Mouse (Mus musculus): Measurements from ENCODE around the gene Tmem100. TPM values are rescaled to one million over a fixed set of nuclear protein-coding genes. Genes with fewer than 3 reads are reported as not detected.
A peak's percentile ranks its signal among the peaks of the same experiment; 100 is the strongest.

Gene Tmem100
- total RNA-seq, 2 experiments from 2014 or later, result 9.8 to 15.2 TPM

DNA sequence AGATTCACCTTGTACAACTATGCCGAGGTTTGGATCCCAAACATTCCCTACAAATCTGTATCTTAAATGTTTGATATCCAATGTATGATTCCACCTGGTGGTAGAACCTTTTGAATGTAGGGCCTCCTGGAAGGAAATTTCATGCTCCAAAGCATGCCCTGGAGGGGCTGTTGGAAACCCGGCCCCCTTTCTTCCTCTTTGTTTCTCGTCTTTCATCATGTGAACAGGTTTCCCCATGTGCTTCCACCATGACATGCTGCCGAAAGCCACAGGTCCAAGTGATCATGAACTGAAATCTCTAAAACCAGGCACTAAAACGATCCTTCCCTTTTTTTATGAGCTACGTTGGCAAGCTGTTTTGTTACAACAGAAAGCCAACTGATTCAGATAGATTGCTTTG is 16.5 kb upstream of the Tmem100 start:
- DNase-seq, result no peak

DNA sequence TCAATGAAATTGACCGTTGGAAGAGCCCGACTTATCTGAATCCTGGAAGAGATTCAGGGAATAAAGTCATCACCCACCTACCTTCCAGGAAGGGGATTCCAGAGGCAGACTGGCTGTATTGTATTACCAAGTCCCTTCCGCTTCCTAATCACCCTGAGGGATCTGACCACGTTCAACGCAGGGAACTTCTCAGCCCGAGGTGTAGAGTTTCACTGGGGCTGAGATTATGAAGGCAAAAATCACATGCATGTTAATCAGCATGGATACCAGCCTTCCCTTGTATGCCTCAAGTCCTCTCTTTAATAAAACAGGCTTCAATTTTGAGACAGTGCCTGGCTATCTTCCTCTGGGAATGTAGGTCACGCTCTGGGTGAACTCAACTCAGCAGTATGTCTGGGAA is 14.9 kb upstream of the Tmem100 start:
- no peak for DNase-seq

DNA sequence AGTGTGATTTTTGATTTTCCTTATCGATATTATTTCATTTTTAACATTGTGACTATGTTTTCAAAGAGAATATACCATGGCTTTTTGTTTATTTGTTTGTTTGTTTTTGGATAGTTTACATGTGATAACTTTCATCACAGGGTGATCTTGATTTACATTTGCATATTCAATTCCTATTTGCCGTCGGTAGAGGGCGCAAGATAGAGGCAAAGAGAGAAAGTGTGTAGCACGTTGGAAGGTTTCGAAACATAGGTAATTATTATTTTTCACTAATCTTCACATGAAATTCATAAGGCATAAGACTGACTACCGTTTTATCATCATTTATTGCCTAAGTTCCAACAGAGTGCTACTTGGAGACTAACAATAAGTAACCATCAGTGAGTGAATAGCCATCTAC is 11.0 kb upstream of the Tmem100 start:
- peak; percentile 27 to 72 for DNase-seq

DNA sequence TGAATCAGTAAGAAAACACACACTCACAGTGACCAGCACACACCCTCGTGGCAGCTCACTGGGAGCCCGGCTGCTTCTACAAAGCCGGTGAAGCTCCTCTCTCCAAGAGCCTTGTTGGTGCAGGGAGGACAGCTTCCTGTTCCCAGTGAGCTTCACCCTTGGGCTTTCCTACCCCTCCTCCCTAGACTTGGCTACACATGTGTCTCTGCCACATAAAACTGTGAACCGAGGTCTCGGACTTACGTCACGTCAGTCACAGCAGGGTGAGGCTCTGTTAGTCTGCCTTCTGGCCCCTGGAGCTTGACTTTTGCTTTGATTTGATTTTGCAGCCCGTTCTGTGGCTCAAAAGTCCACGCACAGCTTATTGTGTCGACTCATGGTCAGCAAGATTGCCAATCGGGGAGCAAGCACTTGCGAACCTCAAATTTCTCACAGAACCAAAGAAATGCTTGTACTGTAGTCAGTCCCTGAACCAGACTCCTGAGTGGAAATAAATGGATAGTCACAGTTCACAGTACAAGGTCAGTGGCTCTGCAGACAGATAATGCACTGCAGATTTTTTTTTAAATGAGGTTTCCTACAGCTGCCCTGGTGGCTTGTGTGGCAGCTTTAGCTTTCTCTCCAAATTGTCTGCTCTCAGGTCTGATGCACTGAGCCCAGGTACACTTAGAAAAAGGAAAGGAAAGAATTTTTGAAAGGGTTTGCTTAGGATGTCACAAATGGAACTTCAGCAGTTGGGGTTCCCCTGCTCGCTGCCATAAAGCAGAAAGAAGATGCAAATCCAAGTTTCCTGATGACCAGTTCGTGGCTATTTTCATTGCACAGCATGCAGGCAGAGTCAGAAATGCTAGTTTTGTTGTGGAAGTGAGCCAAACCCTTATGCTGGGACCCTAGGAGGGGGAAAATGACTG is 4.0 kb upstream of the Tmem100 start:
- peak in 1 of 2 experiments; percentile 66 for DNase-seq

DNA sequence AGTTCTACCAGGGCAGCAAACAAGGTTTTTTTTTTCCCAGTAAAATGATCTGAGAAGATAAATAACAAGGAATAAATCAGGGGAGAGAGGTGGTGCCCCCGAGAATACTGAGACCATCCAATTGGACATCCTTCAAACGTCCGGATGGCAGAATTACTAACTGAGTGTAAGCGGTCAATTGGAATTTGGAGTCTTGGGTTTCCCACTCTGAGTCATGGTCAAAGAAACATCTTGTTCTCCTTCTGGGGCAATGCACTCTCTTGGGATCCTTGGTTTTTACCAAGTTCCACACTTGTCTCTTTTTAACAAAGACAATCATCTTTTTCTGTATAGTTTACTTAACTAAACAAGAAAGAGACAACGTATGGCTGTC is 3.4 kb upstream of the Tmem100 start:
- peak in 1 of 2 experiments; percentile 21 for DNase-seq

DNA sequence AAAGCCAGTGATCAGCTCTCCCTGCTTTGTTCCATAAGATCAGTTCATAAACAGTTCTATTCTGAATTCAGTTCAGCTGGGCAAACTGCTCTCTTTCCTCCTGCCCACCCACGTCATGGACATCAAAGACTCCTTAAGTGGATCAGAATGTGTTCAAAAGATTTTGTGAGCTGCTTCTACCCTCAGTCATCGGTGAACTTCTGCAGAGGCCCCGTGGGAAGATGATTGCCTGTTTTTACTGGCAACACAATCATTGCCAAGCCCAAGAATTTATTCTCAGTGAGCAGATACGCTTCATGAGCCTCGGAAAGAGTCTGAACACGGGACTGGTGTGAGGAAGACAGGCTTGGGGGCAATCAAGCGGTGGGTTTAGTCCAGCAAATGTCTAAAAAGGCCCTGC is 2.9 kb upstream of the Tmem100 start:
- peak in 1 of 2 experiments; percentile 28 for DNase-seq

DNA sequence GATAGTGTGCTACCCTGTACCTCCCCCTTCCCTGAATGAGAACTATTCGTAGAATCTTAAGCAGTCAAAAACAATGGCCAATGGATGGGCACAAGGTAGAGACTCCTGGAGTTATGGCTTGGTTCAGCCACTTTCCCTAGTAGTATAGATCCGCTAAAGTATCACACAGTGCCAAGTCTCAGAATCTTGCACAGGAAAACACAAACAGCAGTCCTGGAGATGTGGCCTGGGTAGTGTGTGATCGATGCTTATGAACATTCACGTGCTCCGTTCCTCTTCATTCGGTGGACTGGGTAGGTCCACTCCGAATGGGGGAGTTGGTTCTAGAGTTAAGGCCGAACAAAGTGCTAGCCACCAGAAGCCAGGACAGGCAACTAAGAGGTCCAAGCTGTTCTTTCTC is 1.4 kb upstream of the Tmem100 start:
- DNase-seq, result no peak

DNA sequence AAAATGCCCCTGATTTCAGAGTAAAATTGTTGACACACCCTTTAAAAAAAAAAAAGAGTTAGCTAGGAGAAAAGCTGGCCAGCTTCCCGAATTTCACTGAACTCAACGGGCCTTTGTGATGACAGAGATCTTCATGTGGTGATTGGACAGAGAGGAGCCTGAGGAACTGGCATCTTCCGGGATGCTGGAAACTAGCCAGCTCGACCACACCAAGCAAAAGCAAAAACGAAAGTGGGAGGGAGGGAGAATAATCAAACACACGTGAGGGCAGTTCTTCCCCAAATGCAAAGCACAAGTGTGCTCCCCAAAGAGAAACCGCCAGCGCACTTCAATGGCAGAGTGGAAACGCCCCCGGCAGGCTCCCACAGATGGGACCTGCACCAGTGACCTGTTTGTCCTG is 794 bp upstream of the Tmem100 start:
- DNase-seq, result peak; percentile 70 to 82

DNA sequence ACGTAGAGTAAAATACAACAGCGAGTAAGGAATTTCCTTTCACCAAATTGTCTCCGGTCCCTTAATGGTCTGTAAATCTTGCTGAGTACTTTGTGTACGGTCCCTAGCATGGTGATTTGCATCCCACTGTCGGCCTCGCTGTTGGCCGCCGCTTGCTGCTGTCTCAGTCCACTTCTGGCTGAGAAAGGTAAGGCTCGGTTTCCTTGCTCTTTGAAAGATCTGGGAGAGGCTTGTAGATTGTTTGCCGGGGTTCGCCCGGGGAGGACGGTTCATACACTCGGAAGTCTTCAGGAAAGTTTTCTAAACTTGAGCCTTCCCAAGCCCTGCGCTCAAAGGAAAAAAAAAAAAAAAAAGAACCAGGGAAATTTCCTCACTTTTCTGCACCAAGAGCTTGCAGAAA is 409 bp downstream of the Tmem100 start:
- peak; percentile 71 to 76 for DNase-seq

DNA sequence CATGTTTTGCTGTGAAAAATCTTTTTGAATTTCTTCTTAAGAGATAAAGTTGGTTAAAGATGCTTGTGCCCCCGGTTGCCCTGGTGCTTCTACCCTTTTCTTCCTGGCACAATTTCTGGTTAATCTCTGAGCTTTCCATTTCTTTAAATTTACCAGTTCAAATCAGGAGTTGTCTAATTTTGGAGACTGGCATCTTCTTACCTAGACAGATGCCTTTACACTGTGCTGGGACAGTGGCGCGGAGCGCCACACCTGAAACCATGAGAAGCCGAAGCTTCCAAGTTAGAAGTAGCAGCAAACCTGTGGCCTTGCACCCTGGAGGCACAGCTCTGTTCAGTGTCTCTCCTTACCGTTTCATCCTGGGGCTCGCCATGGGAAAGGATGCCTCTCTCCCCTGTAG is 928 bp downstream of the Tmem100 start:
- no peak for DNase-seq

DNA sequence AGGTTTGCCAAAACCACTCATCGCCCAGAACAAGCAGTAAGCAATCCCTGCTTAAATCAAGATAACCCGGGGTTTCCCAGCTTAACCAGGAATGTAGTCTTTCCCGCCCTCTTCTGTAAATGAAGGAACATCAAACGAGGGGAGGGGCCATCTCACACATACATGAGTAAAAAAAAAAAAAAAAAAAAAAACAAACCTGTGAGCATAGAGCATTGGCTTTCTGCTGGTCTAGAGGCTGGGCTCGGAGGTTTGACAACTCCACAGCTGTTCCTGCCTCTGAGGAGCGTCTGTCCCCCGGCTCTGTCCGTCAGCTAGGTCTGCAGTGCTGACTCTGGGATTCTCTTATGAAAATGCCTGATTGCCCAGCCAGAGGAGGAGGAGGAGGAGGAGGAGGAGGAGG is 2.7 kb downstream of the Tmem100 start:
- DNase-seq, result peak in 1 of 2 experiments; percentile 16

DNA sequence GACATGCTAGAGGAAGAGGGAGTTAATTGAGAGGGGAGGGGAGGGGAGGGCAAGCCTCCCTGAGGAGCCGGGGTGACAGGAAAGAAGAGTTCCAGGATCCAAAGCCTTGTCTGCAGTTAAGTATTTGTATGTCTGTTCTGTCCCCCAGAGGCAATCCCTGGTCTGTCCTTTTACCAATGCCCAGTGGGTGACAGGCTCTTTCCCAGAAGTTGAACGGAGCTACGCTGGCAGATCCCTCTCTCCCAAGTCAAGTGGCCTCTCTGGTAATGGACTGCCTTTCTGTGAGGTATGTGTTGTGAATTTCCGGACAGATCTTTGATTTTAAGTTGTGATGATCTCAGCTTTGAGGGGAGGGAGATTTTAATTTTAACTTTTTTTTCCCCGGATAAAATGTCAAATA is 3.3 kb downstream of the Tmem100 start:
- DNase-seq, result peak; percentile 20 to 49

DNA sequence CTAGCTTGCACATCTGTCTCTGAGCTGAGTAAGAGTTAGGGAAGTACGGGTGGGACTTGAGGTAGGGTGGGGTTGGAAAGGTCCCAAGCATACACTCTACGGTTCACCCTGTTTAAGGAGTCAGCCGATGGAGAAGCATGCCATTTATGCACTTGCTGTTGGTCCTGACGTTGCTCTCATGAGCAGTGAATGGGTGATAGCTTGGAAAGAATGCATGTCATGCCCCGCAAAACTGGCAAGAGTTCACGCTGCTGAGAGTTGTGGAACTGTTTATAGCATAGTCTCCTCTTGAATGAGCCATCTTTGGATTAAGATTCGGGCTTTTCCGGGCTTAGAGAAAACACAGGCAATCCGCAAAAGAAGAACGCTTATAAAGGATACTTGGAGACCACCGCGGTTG is 4.5 kb downstream of the Tmem100 start:
- peak; percentile 54 to 65 for DNase-seq

DNA sequence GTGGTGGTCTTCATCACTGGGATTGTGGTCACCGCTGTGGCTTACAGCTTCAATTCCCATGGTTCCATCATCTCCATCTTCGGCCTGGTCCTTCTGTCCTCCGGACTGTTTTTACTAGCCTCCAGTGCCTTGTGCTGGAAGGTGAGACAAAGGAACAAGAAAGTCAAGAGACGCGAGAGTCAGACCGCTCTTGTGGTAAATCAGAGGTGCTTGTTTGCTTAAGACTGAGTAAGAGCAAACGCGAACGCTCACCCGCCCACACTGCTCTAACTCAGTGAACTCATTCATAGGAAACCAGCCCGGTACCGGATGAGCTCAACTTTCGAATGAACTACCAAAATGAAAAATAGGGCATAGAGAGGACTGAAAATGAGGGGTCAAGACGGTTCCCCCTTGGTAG is 5.4 kb downstream of the Tmem100 start:
- DNase-seq, result no peak

DNA sequence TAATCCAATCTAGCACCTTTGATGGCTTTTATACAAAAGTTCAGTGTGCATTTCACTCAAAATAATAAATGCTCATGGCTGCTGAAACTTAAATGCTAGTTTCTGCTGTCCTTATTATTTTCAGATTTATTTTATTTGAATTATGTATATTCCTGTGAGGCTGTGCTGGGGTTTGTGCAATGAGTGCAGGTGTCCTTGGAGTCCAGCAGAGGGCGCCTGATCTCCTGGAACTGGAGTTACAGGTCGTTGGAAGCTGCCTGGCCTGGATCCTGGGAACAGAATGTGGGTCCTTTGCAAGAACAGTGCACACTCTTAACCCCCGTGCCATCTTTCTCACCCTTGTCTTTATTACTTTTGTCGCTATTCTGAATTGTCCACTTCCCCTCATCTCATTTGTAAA is 6.3 kb downstream of the Tmem100 start:
- no peak for DNase-seq

DNA sequence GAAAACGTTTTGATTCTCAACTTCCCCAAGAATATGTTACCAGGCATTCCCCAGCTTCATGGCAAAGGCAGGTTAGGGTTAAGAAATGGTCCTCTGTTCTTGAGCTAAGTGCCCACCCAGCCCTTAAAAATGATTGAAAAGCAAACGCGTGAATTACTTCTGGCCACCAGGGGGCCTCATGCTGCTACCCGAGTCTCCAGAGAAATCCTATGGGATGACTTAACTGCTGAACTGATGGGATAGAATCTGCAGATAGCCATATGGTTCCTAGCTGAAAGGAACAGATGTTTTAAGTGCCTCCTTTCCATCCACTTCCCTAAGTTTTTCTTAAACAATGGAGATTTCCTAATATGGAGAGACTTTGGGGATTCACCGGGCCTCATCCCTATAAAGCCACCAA is 7.9 kb downstream of the Tmem100 start:
- DNase-seq, result peak; percentile 35 to 81

DNA sequence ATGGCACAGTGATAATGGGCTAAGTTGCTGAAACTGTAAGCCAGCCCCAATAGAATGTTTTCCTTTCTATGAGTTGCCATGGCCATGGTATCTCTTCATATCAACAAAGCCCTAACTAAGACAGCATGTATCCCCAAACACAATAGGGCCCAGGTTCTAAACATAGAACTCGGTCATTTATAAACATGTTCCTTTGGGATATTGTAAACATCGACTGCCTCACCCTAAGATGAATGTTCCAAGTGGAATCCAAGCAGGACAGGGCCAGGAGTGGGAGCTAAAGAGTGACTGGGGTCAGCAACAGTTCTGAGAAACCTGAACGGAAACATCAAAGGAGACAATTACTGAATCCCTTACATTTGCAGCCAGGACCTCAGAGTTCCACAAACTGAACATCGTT is 14.3 kb downstream of the Tmem100 start:
- no peak for DNase-seq

DNA sequence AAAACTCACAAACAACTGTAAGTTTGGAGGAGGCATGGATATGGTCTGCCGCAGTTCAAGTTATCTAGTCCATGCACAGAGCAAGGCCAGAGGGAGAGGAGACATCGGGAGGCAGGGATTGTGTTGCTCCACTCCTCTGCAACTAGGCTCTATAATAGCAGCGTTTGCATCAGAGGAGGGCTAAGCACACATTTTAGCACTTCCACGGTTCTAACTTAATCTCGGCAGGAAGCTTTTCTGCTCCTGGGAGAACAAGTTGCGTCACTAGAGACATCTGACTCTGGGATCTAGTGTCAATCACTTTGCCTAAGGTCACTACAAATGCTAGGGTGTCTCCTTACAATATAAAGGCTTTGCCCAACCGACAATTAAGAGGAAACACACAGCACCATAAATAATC is 16.1 kb downstream of the Tmem100 start:
- no peak for DNase-seq

DNA sequence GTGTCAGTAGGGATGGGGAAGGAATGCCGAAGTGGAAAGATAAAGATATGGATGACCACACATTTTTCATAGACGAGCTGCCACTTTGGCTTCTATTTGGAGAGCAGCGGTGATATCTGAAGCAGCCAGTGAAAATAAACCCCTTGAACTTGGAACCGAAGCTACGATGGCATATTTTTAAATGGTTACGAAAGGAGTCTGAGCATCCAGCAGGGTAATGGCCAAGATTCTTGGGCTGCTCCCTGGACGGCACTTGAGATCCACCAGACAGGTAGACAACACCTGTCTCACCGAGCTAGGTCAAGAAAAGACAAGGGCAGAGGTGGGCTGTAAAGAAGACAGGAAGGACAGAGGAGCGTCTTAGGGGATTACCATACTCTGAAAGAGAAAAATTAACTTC is 17.1 kb downstream of the Tmem100 start:
- peak in 1 of 2 experiments; percentile 22 for DNase-seq

DNA sequence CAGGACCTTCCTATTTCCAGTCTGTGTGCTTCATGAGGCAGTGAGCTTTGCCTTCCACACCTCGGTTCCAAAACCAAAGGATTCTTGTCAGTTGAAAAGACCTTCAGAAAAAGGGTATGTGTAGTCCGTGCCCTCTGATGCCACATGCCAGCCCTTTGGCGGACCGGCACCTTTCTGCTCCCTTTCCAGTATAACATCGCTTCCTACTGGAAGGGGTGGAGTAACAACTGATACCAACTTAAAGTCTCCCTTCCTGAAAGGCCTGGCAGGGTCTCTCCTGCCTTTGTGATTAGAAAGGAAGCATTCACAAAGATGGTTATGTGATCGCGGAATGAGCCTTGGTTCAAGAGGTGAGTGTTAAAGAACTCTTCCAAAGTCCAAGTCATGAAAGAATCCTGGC is 19.9 kb downstream of the Tmem100 start:
- DNase-seq, result no peak

DNA sequence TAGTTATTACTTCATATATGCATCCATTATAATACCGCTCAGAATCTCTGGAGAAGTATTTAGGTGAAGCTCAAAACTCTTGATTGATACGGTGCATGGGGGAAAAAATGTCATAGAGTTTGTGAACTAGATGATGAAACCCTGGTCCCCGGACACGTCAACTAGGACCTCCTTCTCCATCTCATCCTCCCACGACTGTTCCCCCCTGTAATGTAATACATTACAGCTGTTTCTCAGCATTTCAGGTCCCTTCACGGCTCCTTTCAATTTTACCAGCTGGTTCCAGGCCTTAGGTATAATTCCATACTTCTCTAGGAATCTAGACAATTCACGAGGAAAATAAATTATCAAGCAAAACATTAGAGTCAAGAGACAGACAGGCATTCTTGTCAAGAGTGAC is 22.6 kb downstream of the Tmem100 start:
- no peak for DNase-seq

DNA sequence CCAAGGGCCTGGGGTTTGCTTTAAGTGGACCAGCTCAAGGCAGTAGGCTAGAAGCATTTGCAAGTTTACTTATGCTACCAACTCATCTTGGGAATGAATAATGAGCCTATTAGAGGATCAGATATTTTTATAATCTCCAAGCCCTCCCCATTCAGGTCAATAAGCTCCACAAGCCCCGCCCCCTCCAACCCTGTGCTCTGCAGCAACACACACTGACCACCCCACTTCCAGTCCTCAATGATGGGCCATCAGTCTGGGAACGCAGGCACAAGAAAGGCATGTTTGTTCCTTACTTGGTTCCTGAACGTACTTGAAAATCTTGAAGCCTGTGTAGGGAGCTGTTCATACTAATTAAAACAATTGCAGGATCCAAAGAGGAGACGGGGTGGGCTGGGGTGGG is 23.7 kb downstream of the Tmem100 start:
- DNase-seq, result no peak

DNA sequence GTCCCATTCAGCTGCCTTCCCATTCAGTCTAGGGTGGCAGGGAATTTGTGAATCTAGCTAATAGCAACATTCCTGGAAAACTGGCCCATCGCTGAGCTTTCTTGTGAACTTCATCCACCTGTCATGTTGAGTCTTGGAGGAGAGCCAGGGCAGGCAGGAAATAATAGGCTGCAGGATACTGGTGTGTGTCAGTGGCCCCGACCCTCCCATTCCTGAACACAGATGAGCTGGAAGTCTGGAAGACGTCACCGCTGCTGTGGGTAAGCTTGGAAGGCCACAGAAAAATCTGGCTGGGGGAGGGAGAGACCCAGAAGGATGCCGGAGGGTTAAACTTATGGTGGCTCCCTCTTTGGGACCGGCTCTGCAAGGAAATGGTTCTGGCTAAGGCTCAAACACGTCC is 24.3 kb downstream of the Tmem100 start:
- DNase-seq, result peak in 1 of 2 experiments; percentile 39

DNA sequence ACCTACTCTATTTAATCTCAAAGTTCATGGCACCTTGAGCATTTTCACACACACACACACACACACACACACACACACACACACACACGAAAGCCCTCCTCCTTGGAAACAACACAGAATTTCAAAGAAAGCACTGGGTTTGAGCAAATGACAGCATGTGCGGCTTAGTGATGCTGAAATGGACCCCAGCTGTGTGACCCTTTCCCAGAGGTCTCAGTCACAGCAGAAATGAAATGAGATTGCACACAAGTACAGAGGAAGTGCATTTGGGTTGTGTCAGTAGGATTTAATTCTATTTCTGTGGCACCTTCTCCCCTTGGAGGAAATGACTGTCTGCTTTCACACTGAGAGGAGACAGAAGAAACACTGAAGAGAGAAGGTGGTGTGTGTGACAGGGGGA is 26.9 kb downstream of the Tmem100 start:
- DNase-seq, result no peak

Measured in heart, adult 18-20 months (tissue).